Mouse (Mus musculus) right cerebral cortex, adult 18-20 months (tissue): ENCODE results near the gene Zmiz1.

Experiments used
- DNase-seq: peaks from one replicate; pipeline ENCODE4 v3.0.0; 2022; ENCODE audit warnings: mixed read lengths

The Zmiz1 gene

DNA sequence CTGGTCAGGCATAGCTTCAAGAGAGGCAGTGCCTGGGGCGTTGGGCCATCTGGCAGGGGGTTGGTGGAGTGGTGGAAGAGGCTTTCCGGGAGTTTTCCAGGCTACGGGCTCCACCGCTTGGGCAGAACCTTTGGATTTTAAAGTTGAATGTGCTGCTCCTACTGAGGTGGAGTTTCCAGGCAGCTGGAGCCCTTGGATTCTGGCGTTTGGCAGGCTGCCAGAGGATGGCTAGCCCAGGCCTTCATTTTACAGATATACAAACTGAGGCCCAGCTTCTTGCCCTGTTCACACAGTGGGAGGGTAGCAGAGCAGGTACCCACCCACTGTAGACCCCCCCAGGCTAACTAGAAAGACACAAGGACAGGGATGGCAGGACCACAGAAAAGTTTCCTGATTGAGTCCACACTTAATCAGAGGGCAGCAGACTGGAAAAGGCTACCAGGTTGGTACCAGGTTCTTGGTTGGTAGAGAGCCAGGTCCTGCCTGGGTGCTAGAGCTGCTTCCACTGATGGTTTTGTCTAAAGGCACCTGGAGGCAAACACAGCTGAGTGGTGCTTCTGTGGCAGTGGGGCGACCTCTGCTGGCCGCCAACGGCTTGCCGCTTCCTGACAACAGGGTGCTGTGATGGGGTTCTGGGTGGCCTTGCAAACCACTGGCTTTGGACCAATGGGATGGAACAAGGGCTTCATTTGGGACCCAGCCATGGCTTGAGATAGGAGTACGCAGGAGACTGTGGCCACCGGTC is 106.5 kb downstream of the Zmiz1 start:
- DNase-seq: peak; percentile 83

DNA sequence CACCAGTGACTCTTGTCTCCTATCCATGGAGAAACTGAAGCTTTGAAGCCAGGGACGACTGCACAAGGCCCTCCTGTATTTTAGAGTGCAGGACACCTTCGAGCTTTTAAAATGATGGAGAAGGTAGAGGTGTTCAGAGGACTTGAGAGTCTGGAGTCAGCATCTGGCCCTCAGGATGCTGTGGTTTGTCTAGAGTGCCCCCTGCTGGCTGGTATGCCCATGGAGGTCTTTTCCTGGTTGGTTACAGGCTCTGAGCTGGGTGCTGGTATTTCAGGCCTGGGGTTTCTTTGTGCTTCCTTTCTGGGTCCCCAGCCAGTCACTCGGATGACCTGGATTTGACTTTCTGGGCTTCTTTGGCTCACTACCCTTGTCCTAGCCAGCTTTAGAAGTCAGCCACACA is 108.3 kb downstream of the Zmiz1 start:
- DNase-seq: peak; percentile 74

DNA sequence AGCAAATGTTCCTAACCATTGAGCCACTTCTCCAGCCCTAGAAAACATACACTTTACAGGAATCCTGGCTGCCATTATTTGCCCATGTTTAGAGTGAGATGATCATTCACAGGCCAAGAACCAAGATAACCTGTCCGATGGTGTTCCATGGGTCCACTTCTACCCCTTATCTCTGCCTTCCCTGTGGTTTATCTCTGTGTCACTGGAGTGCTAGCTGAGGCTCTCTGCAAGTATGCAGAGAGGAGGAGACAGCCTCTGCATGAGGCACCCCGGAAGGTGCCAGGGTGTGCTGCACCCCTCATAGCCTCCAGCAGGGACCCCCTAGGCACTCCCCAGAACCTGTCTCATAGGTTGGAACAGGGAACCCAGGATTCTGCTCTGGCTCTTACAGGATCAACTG is 108.9 kb downstream of the Zmiz1 start:
- no peak for DNase-seq

DNA sequence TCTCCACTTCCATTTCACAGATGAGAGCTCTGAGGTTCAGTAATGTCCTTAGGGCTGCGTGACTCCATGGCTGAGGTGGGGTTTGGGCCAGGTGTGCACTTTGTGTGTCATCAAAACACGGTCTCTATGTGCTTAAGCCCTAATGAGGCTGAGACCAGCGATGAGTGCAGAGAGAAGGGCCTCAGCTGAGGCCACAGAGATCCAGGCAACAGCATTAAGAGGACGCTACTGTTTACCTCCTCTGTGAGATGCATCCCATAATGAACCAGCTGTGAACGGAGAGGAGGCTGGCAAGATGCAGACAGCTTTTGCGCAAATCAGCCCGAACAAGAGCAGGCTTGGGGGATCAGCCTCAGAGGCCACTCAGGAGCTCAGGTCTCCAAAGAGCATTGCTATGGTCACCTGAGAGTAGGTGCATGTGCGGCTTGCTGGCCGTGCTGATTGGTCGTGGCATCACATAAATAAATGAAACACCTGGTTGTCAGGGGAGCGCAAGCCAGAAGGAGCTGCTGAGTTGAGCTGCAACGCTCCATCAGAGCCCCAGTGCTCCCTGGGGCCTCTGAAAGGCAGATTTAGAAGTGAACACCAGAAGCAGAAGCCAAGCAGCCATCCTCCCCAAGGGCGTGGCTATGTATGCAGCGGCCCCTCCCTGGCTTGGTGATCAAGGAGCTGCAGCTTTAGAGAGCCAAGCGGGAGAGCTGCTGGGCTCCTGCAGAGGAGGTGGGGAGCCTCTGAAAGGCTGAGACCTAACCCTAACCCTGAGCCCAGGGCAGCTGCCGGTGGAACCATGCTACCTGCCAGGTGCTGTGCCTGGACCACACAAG is 115.3 kb downstream of the Zmiz1 start:
- DNase-seq: no peak

DNA sequence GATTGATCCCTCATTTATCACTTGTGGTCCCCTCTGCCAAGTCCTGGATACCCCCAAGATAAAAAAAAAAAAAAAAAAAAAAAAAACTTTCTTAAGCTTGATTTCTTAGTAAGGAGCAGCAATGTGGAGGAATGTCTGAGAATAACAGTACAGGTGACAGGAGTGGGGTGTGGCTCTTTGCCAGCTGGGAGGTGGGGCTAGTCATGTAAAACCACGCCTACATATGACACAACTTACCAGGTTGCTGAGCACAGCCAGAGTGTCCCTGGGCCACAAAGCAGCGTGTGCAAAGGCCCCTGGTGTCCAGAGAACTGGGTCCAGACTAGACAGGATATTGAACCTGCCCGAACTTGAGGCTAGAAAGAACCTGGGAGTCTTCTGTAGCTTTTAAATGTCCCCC is 117.7 kb downstream of the Zmiz1 start:
- DNase-seq: no peak

DNA sequence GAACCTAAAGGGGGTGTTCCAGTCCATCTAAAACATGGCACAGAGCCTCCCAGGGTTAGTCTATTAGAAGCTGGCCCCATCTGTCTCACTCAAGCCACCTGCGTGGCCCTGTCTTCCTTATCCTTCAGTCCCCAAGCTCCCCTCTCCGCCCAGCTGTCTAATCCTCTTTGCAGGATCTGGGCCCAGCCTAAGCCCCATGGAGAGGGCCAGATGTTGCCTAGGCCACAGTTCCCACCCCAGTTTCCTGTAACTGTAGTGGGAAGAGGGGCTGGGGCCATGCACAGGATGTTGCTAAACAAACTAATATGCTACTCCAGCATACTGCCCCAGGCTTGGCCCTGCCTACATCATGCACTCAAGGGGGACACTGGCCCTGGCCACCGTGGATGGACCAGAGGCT is 118.4 kb downstream of the Zmiz1 start:
- DNase-seq: no peak

DNA sequence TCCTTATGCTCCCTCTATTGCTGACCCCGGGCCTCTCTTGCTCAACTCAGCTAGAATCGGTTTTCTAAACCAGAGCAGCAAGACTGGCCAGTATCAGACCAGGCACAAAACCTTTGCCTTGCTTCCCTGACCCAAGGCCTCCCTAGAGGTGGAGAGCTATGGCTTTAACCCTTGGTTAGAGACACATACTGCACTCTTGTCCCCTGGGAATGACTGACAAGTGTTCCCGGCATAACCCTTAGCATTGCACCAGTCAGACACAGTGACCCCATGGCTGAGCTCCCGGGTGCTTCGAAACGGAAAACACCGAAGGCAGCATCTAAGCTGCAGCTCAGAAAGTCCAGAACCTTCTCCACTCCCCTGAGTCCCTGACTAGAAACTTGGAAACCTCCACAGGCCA is 120.6 kb downstream of the Zmiz1 start:
- no peak for DNase-seq

DNA sequence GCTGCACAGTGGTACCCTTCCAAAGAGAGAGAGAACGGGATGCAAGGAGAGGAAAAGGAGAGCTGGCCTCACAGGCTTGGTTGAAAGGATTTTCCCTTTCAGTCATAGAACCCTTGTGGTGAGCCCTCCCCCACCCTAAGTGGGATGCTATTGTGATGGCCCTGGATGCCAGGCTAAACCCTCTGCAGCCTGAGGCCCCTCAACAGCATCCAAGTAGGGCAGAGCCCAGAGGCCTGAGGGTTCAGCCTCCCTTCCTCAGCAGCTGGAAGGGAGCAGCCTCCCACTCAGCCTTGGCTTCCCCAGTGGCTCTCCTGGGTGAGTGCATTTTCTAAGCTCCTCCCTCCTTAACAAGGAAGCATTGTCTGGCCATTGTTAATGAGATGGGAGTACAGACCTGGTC is 121.4 kb downstream of the Zmiz1 start:
- DNase-seq: no peak

DNA sequence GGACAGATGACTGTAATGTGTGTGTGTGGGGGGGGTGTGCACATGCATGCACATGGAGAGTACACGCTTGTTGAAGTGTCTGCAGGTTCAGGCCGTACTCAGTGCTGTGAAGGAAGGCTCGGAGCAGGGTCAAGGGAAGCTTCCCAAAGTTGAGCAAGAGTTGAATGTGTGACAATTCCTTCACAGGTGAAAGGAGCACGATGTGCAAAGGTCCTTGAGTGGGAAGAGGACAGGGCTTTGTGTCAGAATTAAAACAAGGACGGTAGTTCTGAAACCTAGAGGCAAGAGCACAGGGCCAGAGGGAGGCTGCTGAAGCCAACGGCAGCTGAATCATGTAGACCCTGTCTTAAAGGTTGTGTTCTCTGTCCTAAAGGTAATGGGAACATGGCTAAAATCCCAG is 123.6 kb downstream of the Zmiz1 start:
- no peak for DNase-seq

DNA sequence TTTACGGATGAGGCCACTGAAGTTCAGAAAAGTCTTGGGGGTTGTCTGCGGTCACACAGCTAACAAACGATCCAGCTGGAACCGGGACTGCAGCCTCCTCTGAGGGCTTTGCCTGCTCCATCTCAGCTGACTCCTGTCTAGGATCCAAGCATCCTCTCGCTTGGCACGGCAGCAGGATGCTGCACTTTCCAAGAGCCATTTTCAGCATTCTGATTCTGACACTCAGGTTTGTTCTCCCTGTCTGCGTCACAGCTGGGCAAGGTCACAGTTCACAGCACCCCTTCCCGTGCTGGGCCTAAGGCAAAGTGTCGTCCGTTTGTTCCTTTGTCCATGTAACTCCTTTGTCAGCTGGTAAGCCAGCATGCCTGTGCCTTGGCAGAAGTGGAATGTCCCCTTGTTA is 124.9 kb downstream of the Zmiz1 start:
- no peak for DNase-seq

DNA sequence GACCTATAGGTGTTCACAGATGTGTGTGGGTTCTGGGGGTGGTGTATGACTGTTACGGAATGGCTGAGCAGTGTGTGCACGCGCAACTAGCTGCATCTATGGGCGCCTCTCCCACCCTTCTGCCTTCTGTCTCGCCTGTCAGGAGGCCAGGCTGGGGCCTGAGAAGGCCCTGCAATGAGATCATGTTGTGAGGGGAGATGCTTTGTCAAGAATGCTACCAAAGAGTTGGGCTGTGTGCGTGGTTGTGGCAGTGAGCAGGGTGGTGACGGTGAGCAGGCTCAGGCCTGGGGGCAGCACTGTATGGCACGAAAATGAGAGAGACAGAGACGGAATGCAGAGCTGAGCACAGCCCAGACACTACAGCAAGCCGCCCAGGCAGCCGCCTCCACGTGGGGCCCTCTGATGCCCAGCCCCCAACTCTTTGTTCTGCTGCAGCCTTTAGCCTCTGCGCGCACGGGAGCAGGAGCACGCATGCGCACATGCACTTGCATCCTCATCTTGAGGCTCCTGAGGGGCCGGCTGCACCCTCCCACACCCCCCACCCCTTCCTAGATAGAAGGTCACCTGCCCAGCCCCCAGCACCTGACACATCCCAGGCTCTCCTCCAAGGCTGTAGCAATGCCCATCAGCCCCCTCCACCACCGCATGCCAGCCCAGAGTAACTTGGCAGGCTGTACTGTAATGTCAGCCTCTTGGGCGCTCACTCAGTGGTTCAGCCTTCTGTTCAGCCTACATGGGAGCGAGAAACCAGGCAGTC is 126.7 kb downstream of the Zmiz1 start:
- DNase-seq: peak; percentile 73

DNA sequence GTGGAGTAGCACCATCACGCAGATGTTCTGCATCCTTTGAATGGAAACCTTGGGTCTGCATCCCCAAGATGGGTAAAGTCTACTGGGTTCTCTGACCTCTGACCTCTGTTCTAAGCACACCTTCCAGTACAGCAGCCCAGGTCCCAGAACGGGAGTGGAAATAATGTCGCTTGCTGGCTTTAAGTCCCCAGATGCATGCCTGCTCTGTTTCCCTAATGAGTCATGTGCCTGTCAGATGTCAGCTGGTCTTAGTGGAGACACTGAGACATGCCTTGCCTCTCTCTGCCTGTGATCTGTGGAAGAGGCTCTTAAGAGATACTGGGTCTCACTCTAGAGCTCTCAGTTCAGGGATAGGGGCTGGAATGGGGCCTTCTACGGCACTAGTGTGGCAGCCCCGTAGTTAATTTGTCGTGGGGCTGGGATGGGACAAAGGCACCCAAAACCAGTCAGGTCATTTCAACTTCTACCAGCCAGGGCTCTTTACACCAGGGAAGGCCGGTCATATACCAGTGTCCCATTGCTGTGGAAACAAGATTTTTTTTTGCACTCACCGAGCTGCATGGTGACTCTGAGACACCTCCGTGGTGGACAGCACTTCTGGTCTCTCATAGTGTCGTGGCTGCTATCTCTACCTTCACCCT is 128.0 kb downstream of the Zmiz1 start:
- DNase-seq: no peak

DNA sequence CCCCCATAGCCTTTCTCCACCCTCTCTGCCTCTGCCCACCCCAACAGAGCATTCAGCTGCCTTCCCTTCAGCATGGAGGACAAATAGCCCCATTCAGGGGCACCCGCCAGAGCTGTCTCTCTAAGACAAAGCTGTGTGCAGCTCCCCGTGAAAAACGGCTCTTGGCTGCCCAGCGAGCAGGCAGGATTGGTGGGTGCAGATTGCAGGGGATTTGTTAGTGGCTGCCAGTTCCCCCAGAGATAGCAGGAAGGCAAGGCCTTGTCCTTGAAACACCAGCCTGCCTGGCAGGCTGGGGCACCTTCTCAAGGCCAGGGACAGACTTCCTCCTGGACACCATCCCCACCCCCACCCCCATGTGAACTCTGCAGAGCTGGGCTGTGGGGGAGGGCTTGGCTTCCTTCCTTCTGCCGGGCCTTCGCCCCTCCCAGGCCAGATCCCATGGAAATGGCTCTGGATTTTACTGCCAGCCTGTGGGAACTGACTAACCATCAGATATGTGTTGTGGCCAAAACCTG is 128.6 kb downstream of the Zmiz1 start:
- no peak for DNase-seq

DNA sequence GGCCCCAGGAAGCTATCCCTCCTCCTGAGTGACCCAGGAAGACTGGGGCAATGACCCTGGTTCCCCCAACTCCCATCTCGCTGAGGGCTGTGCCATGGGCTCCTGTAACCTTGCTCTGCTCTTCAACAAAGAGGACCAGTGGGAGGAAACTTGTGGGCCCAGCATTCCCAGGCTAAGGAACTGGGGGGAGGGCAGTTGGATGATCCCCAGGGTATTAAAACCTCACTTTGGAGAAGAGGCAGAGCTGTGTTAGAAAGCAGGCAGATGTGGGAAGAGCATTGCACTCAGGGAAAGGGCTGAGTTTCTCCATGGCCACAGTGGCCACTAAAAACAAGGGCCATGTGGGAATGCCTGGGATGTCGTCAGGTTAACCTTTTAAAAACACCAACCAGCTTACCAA is 129.2 kb downstream of the Zmiz1 start:
- no peak for DNase-seq

DNA sequence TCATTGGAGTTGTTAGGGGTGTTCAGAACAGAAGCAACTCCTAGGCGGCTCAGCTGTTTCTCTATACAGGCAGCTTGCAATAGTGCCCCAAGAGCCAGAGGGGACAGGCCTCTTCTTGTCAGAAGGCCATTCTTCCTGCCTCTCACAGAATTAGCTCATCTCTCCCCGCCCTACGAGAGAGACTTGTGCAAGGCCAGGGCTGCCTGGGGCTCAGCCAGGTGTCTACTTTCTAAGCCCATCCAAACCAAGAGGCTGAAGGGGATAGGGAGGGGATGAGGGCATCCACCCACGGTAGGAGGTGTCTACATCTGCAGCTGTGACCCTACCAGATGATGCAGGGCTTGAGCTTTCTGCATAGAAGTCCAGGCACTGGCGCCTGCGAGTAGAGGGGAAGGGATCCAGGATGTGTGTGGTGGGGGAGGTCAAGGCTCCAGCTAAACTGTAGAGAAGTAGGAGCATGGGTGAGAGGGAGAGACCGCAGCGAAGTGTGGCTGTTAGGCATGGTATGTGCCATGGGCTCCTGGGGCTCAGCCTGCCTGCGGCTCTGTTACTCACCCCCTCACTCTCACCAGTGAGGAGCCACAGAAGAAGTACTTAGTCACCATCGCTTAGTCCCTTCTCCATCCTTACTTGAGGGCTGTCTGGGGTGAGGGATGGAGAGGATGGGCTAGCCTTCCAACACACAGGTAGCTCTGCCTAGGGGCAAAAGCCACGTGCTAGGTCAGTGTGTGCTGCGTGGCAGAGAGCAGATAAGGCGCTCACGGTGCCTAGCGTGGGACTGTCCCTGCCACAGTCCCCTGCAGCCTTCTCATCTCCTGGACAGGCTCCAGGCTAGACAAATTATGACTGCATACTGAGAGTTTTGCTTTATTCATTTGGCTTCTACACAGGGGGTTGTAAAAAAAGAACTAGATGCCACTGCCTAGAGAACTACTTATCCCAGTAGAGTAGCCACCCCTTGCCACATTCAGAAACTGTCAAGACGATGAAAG is 130.3 kb downstream of the Zmiz1 start:
- no peak for DNase-seq

DNA sequence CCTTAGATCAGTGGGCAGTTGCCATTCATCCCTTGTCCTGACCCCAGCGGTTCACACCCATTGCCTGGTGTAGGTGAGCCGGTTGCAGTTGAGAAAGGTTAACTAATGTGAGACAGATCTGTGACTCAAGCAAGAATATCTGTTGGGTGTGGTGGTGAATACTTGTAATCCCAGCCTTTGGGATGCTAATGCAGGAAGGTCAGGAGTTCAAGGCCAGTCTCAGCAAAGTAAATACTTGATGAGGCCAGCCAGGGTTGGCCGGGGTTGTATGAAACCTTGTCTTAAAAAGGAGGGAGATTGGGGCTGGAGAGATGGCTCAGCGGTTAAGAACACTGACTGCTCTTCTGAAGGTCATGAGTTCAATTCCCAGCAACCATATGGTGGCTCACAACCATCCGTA is 132.0 kb downstream of the Zmiz1 start:
- DNase-seq: no peak

DNA sequence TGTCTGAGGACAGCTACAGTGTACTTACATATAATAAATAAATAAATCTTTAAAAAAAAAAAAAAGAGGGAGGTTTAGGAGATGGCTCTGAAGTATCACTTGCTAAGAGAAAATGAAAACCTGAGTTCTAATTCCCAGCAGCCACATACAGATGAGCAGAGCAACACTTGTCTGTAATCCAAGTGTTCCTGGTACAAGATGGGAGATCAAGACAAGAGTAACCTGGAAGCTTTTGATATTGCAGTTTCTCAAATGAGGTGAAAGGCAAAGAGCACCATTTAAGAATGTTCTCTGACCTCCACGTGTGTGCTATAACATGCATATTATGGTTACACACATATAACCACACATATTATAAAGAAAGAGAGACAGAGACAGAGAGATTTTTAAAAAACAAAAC is 132.4 kb downstream of the Zmiz1 start:
- no peak for DNase-seq

DNA sequence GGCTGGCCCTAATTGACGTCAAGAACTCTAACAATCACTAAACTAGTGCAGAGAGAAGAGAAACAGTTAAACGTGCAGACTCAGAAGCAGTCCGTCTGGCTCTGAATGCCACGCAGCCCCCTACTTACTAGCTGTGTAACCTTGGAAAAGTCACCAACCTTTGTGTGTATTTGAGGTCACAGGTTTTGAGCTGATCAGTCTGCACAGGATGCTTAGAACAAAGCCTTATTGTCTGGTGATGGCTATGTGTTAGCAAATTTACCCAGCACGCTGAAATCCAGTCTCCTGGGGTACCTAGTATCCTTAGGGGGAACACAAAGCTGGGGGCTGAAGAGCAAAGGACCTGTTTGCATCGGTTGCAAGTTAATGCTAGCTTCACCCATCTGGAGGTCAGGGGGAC is 133.5 kb downstream of the Zmiz1 start:
- no peak for DNase-seq

DNA sequence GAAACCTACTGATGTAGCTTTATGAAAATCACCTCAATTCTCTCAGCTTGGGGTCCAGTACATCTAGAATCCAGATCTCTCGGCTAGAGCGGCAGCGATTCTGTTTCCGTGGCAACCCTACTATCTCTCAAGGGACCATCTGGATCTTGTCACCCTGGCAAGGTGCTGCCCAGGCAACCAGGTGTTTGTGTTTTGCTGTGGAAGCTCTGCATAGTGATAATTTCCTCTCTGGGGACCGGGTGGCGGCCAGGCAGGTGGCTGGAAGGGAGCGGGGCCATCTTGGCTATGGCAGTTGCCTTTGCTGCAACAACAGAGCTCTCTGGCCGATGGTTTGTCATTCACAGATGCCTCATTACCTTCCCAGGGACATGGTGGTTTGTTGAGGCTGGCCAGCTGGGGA is 134.9 kb downstream of the Zmiz1 start:
- DNase-seq: no peak

DNA sequence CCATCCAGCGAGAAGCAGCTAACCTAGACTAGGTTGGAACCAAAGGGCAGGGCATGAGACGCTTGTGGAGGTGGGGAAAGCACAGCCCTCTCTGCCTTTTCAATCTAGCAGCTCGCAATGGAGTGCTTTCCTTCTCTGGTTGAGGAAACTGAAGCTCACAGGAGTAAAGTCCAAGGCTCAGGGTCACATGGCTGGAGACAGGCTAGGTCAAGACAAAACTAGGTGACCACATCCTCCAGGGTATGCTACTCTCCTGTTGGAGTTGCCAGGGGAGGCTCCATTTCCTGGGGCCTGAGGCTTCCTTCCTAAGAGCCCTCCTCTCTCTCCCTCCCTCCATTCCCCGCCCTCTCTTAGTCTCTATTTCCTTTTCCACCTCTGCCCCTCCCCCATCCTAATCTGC is 135.6 kb downstream of the Zmiz1 start:
- no peak for DNase-seq

DNA sequence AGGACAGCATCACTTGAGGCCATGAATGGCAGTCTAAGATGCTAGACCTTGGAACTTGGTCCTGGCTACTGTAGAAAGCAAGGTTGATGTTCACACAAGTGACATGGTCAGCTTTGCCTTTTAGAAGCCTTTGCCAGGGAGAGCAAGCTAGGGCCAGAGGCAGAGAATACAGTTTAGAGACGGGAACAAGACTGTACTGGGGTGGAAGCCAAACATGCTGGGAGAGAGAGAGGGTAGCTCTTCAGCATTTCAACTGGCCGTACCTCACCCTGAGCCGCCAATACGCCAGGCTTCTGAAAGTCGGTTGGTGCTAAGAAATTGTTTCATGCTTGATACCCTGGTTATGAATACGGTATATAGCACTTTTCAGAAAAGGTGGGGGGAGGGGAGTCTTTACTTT is 140.0 kb downstream of the Zmiz1 start:
- DNase-seq: no peak

DNA sequence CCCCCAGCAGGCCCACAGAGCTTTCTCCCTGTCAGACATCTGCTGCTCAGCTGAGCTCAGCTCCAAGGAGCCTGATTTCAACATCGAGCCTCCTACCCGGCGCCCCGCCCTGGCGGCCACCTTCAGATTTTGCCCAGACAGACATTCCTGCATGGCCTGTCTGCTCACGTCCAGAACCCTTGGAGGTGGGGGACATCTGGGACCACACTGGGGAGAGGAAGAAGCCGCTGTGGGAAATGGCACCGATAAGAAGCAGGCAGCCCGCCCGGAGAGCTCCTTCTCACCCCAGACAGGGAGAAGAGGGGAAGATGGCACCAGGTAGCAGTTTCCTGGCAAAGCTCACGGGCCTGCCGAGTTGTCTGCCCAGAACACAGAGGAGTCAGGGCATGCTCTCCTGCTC is 140.9 kb downstream of the Zmiz1 start:
- DNase-seq: no peak
